Mouse (Mus musculus): ENCODE measurements at regions not wholly inside any gene's neighbourhood (a gene's known extent, or its start where the extent isn't known, plus 50 kb on each side); places are given as distances from the start of the nearest gene placed in this dataset.

GRCm38 (mm10) chr2:128365775-128366174, 225.2 kb upstream of the Spdye4c start:
- no peak for TF ChIP-seq EP300 (IDR thresholded peaks at IDR 0.05; ENCODE audit: low read depth)
- 0 out of 2 replicates have a peak, but pooled peaks have one; percentile 3 for TF ChIP-seq CTCF (IDR thresholded peaks at IDR 0.05; ENCODE audit: low read depth)
